Mouse (Mus musculus) midbrain, embryonic 11.5 days (tissue): ENCODE measurements at regions not wholly inside any gene's neighbourhood (a gene's known extent, or its start where the extent isn't known, plus 50 kb on each side); places are given as distances from the start of the nearest gene placed in this dataset.

ENCODE experiments used
- ATAC-seq: fragments of 200-750 bp; cut with Nextera tagmentation; 2 replicates; pipeline ENCODE4 v1.8.0; 2017; ENCODE audit warnings: moderate TSS enrichment, moderate library complexity; ENCODE audit not compliant: low FRiP score
- DNase-seq: peaks from one replicate; pipeline ENCODE4 v3.0.0; 2015; ENCODE audit warnings: low spot score; ENCODE audit errors: missing footprints
- H3K27ac ChIP-seq: fragments of 300-500 bp; sonication (generic); 2 replicates; pipeline ENCODE4 v1.5.1; 2014; ENCODE audit warnings: low read depth, low read length
- H3K27me3 ChIP-seq: fragments of 300-500 bp; sonication (generic); 2 replicates; pipeline ENCODE4 v1.6.1; 2014; ENCODE audit warnings: mild to moderate bottlenecking, low read length, moderate library complexity, mixed read lengths; ENCODE audit not compliant: control insufficient read depth, insufficient read depth
- H3K36me3 ChIP-seq: fragments of 300-500 bp; sonication (generic); 2 replicates; pipeline ENCODE4 v1.6.1; 2014; ENCODE audit warnings: mild to moderate bottlenecking, low read length, moderate library complexity, mixed read lengths; ENCODE audit not compliant: control insufficient read depth, insufficient read depth
- H3K4me1 ChIP-seq: fragments of 300-500 bp; sonication (generic); 2 replicates; pipeline ENCODE4 v1.6.1; 2014; ENCODE audit warnings: low read length; ENCODE audit not compliant: control insufficient read depth, insufficient read depth
- H3K4me2 ChIP-seq: fragments of 300-500 bp; sonication (generic); 2 replicates; pipeline ENCODE4 v1.6.1; 2014; ENCODE audit warnings: mild to moderate bottlenecking, moderate library complexity
- H3K4me3 ChIP-seq: fragments of 300-500 bp; sonication (generic); 2 replicates; pipeline ENCODE4 v1.5.1; 2014; ENCODE audit warnings: low read depth, low read length
- H3K9ac ChIP-seq: fragments of 300-500 bp; sonication (generic); 2 replicates; pipeline ENCODE4 v1.6.1; 2014; ENCODE audit warnings: low read length
- H3K9me3 ChIP-seq: fragments of 300-500 bp; sonication (generic); 2 replicates; pipeline ENCODE4 v1.6.1; 2016; ENCODE audit warnings: low read length; ENCODE audit not compliant: control insufficient read depth
- WGBS: fragments of 180-500 bp; shearing (Covaris S2); extraction: QIAGEN DNeasy Blood & Tissue Kit; methylation state at CpG from one replicate; pipeline ENCODE4 v1.1.7; 2014; 5-methylcytosine and 5-hydroxymethylcytosine counted together

GRCm38 (mm10) chr10:21492254-21492894 is 100.6 kb upstream of the 1700020N01Rik start:
- Histone ChIP-seq H3K9me3 (no peaks in the 10 kb centered on the region), H3K36me3 (no peaks in the 10 kb centered on the region), H3K27ac (no peak overlapping the region), H3K9ac (no peak overlapping the region), H3K4me1 (no peaks in the 10 kb centered on the region), H3K27me3 (no peaks in the 10 kb centered on the region), H3K4me2 (no peak overlapping the region), H3K4me3 (no peak overlapping the region)
- DNase-seq = no peak
- WGBS = 55% methylated on average over 7 of the region's 7 CpGs
- ATAC-seq = no peak

- no peak for ATAC-seq
- H3K9me3 ChIP-seq = no peaks in the 10 kb centered on the region
These were observed 98.4 kb upstream of the 1700020N01Rik start for GRCm38 (mm10) chr10:21494536-21494935.

GRCm38 (mm10) chr10:21497110-21497509 is 95.8 kb upstream of the 1700020N01Rik start:
- Histone ChIP-seq H3K36me3 (no peaks in the 10 kb centered on the region), H3K9me3 (no peaks in the 10 kb centered on the region), H3K27ac (no peak overlapping the region), H3K4me1 (no peaks in the 10 kb centered on the region), H3K27me3 (no peaks in the 10 kb centered on the region), H3K4me3 (no peak overlapping the region), H3K9ac (no peak overlapping the region), H3K4me2 (no peak overlapping the region)
- 90% methylated on average over 3 of the region's 3 CpGs for WGBS
- ATAC-seq (no peak), DNase-seq (no peak)

More at GRCm38 (mm10) chr10:21494536-21494935, 98.4 kb upstream of the 1700020N01Rik start:
- Histone ChIP-seq H3K36me3 (no peaks in the 10 kb centered on the region), H3K27ac (no peak overlapping the region), H3K4me1 (no peaks in the 10 kb centered on the region), H3K9ac (no peak overlapping the region), H3K4me3 (no peak overlapping the region), H3K4me2 (no peak overlapping the region), H3K27me3 (no peaks in the 10 kb centered on the region)
- WGBS = 19% methylated on average over 1 of the region's 1 CpGs
- no peak for DNase-seq

- DNase-seq (no peak), ATAC-seq (no peak)
- H3K9ac ChIP-seq = no peak overlapping the region
- no peaks in the 10 kb centered on the region for H3K36me3 ChIP-seq
- H3K4me3 ChIP-seq = no peak overlapping the region
- 93% methylated on average over 4 of the region's 4 CpGs for WGBS
- H3K27ac ChIP-seq = no peak overlapping the region
- H3K9me3 ChIP-seq = no peaks in the 10 kb centered on the region
- H3K4me2 ChIP-seq = no peak overlapping the region
- H3K27me3 ChIP-seq = no peaks in the 10 kb centered on the region
- no peaks in the 10 kb centered on the region for H3K4me1 ChIP-seq
These were observed 94.8 kb upstream of the 1700020N01Rik start for GRCm38 (mm10) chr10:21498143-21498542.

- Histone ChIP-seq H3K36me3 (no peaks in the 10 kb centered on the region), H3K9ac (no peak overlapping the region), H3K4me2 (no peak overlapping the region), H3K4me3 (no peak overlapping the region), H3K9me3 (no peaks in the 10 kb centered on the region), H3K27ac (no peak overlapping the region), H3K27me3 (no peaks in the 10 kb centered on the region), H3K4me1 (no peaks in the 10 kb centered on the region)
- 87% methylated on average over 4 of the region's 4 CpGs for WGBS
- ATAC-seq = no peak
- no peak for DNase-seq
These were observed 91.3 kb upstream of the 1700020N01Rik start for GRCm38 (mm10) chr10:21501658-21502057.

- no peaks in the 10 kb centered on the region for H3K4me1 ChIP-seq
- ATAC-seq (no peak), DNase-seq (no peak)
- no peaks in the 10 kb centered on the region for H3K27me3 ChIP-seq
- no peak overlapping the region for H3K4me2 ChIP-seq
- H3K36me3 ChIP-seq = no peaks in the 10 kb centered on the region
- no peak overlapping the region for H3K9ac ChIP-seq
- WGBS = 85% methylated on average over 3 of the region's 3 CpGs
- no peaks in the 10 kb centered on the region for H3K9me3 ChIP-seq
- no peak overlapping the region for H3K4me3 ChIP-seq
- no peak overlapping the region for H3K27ac ChIP-seq
These were observed 88.5 kb upstream of the 1700020N01Rik start for GRCm38 (mm10) chr10:21504431-21504830.

GRCm38 (mm10) chr10:21511386-21511785 is 81.6 kb upstream of the 1700020N01Rik start:
- WGBS = 64% methylated on average over 5 of the region's 5 CpGs
- peaks cover 2% of the 10 kb centered on the region; the same call in 1 of the 2 replicates for H3K4me1 ChIP-seq
- ATAC-seq (no peak), DNase-seq (no peak)
- H3K9ac ChIP-seq = no peak overlapping the region
- H3K4me2 ChIP-seq = no peak overlapping the region
- no peaks in the 10 kb centered on the region for H3K9me3 ChIP-seq
- H3K36me3 ChIP-seq = no peaks in the 10 kb centered on the region
- no peaks in the 10 kb centered on the region for H3K27me3 ChIP-seq
- H3K4me3 ChIP-seq = no peak overlapping the region
- no peak overlapping the region for H3K27ac ChIP-seq

- WGBS = 92% methylated on average over 13 of the region's 13 CpGs
- no peak overlapping the region for H3K4me2 ChIP-seq
- H3K36me3 ChIP-seq = no peaks in the 10 kb centered on the region
- no peak overlapping the region for H3K9ac ChIP-seq
- DNase-seq (no peak), ATAC-seq (no peak)
- H3K27me3 ChIP-seq = no peaks in the 10 kb centered on the region
- no peaks in the 10 kb centered on the region for H3K9me3 ChIP-seq
- H3K4me1 ChIP-seq = peaks cover 2% of the 10 kb centered on the region; the same call in 1 of the 2 replicates
- no peak overlapping the region for H3K27ac ChIP-seq
- no peak overlapping the region for H3K4me3 ChIP-seq
These were observed 80.5 kb upstream of the 1700020N01Rik start for GRCm38 (mm10) chr10:21512486-21512885.

GRCm38 (mm10) chr10:21517721-21518120 is 75.2 kb upstream of the 1700020N01Rik start:
- no peak for DNase-seq
- WGBS = 87% methylated on average over 6 of the region's 6 CpGs
- H3K9ac ChIP-seq = no peak overlapping the region
- H3K27me3 ChIP-seq = no peaks in the 10 kb centered on the region
- H3K9me3 ChIP-seq = no peaks in the 10 kb centered on the region
- no peak overlapping the region for H3K27ac ChIP-seq
- no peak overlapping the region for H3K4me3 ChIP-seq
- H3K4me1 ChIP-seq = no peaks in the 10 kb centered on the region
- no peak overlapping the region for H3K4me2 ChIP-seq
- H3K36me3 ChIP-seq = no peaks in the 10 kb centered on the region
- no peak for ATAC-seq
